Mouse (Mus musculus): Measurements from ENCODE around the gene Sept7. TPM values are rescaled to one million over a fixed set of nuclear protein-coding genes. Genes with fewer than 3 reads are reported as not detected.

Sept7 gene
- total and polyA plus RNA-seq, 3 experiments, result 77.9 to 288 (median 170) TPM

- Histone ChIP-seq H3K79me2 (replicated peaks; ENCODE audit: control insufficient read depth, extremely low read depth, insufficient read depth, poor library complexity, severe bottlenecking) (peaks cover 32% of the 10 kb centered on the region), H3K27me3 (replicated peaks) (no peaks in the 10 kb centered on the region), H3K36me3 (replicated peaks in 1 of 2; ENCODE audit: control insufficient read depth in 1 of 2, insufficient read depth in 1 of 2, low read length in 1 of 2) (peaks cover 2 to 4% of the 10 kb centered on the region in 2 experiments), H3K9ac (ENCODE audit: insufficient read depth, low read depth) (peak overlapping the region; percentile 95), H3K4me1 (ENCODE audit: control insufficient read depth in 1 of 2, insufficient read depth in 2 of 2) (peaks cover 0 to 20% of the 10 kb centered on the region in 2 experiments; a peak in 2 of 4 replicates), H3K4me2 (ENCODE audit: insufficient read depth, low read depth, poor library complexity, severe bottlenecking) (peak overlapping the region; percentile 41), H3K9me3 (replicated peaks; ENCODE audit: low read length) (no peaks in the 10 kb centered on the region), H3K4me3 (replicated peaks in 1 of 3; ENCODE audit: low read depth in 2 of 3, low read length in 2 of 3, poor library complexity in 1 of 3) (peak overlapping the region; percentile 90 to 98 (median 94)), H3K27ac (ENCODE audit: insufficient read depth, low read depth) (peak overlapping the region; percentile 84)
- no peak for TF ChIP-seq RCOR1 (conservative IDR thresholded peaks at IDR 0.05; ENCODE audit: low read depth, low read length)
- TF ChIP-seq JUND (conservative IDR thresholded peaks at IDR 0.05; ENCODE audit: low read depth, low read length), result no peak
- TF ChIP-seq GABPA (IDR thresholded peaks at IDR 0.05; ENCODE audit: insufficient replicate concordance, low read depth, low read length), result no peak
- TF ChIP-seq KAT2A (IDR thresholded peaks at IDR 0.05; ENCODE audit: insufficient replicate concordance, low read length), result peak; percentile 19; the same call in 1 of the 2 replicates
- peak; percentile 51 for TF ChIP-seq BHLHE40 (IDR thresholded peaks at IDR 0.05; ENCODE audit: low read depth, low read length)
- peak; percentile 76; the same call in 1 of the 2 replicates for TF ChIP-seq MXI1 (IDR thresholded peaks at IDR 0.05; ENCODE audit: low read depth, low read length)
- no peak for TF ChIP-seq USF1 (IDR thresholded peaks at IDR 0.05; ENCODE audit: low read depth, low read length)
- TF ChIP-seq UBTF (IDR thresholded peaks at IDR 0.05; ENCODE audit: low read depth, low read length), result 0 out of 2 replicates have a peak, but pooled peaks have one; percentile 55
- no peak for TF ChIP-seq ZKSCAN1 (IDR thresholded peaks at IDR 0.05; ENCODE audit: borderline replicate concordance, low read depth, low read length)
- TF ChIP-seq CHD2 (IDR thresholded peaks at IDR 0.05; ENCODE audit: low read length), result no peak
- TF ChIP-seq JUN (IDR thresholded peaks at IDR 0.05; ENCODE audit: insufficient read depth, low read depth, low read length), result no peak
- TF ChIP-seq POLR2A (IDR thresholded peaks at IDR 0.05; ENCODE audit: low read depth, low read length), result peak; percentile 82
- peak; percentile 8; the same call in 1 of the 2 replicates for TF ChIP-seq MAX (IDR thresholded peaks at IDR 0.05; ENCODE audit: low read length)
- no peak for TF ChIP-seq ETS1 (conservative IDR thresholded peaks at IDR 0.05; ENCODE audit: low read depth, low read length)
- no peak for TF ChIP-seq EP300 (IDR thresholded peaks at IDR 0.05; ENCODE audit: low read length)
- no peak; the same call in none of the 2 replicates for TF ChIP-seq TCF12 (IDR thresholded peaks at IDR 0.05; ENCODE audit: low read depth, low read length)
- no peak for TF ChIP-seq RAD21 (IDR thresholded peaks at IDR 0.05; ENCODE audit: low read depth, low read length)
- TF ChIP-seq TBP (conservative IDR thresholded peaks at IDR 0.05; ENCODE audit: low read depth, low read length), result no peak
- TF ChIP-seq CHD1 (IDR thresholded peaks at IDR 0.05; ENCODE audit: low read depth, low read length), result no peak; the same call in 1 of the 2 replicates
- TF ChIP-seq MYC (IDR thresholded peaks at IDR 0.05; ENCODE audit: low read depth, low read length), result 0 out of 2 replicates have a peak, but pooled peaks have one; percentile 50
- peak; percentile 75 for TF ChIP-seq NELFE (IDR thresholded peaks at IDR 0.05; ENCODE audit: low read depth, low read length)
- TF ChIP-seq POLR2AphosphoS2 (IDR thresholded peaks at IDR 0.05; ENCODE audit: low read depth, low read length), result peak; percentile 69; the same call in 1 of the 2 replicates
- TF ChIP-seq ELF1 (IDR thresholded peaks at IDR 0.05; ENCODE audit: low read depth, low read length), result no peak
- TF ChIP-seq IRF4 (IDR thresholded peaks at IDR 0.05; ENCODE audit: low read depth, low read length), result peak; percentile 3; the same call in 1 of the 2 replicates
- TF ChIP-seq ZMIZ1 (IDR thresholded peaks at IDR 0.05; ENCODE audit: low read depth, low read length), result peak; percentile 36; the same call in 1 of the 2 replicates
- peak; percentile 69 for TF ChIP-seq NRF1 (IDR thresholded peaks at IDR 0.05; ENCODE audit: low read depth, low read length)
- peak; percentile 90 for TF ChIP-seq SIN3A (IDR thresholded peaks at IDR 0.05; ENCODE audit: low read length)
- no peak for TF ChIP-seq CTCF (conservative IDR thresholded peaks at IDR 0.05 in 1 of 2, IDR thresholded peaks at IDR 0.05 in 1 of 2; ENCODE audit: low read depth in 2 of 2, low read length in 2 of 2)
- TF ChIP-seq USF2 (conservative IDR thresholded peaks at IDR 0.05; ENCODE audit: low read depth, low read length), result no peak
- no peak for TF ChIP-seq PAX5 (IDR thresholded peaks at IDR 0.05; ENCODE audit: low read length)
- peak; percentile 85; the same call in 1 of the 2 replicates for TF ChIP-seq MAZ (IDR thresholded peaks at IDR 0.05; ENCODE audit: low read depth, low read length)
- TF ChIP-seq SMC3 (IDR thresholded peaks at IDR 0.05; ENCODE audit: low read depth, low read length), result no peak
- TF ChIP-seq HCFC1 (IDR thresholded peaks at IDR 0.05; ENCODE audit: low read depth, low read length), result peak; percentile 86
- TF ChIP-seq MEF2A (IDR thresholded peaks at IDR 0.05; ENCODE audit: borderline replicate concordance, low read depth, low read length), result no peak; the same call in 1 of the 2 replicates
- TF ChIP-seq E2F4 (IDR thresholded peaks at IDR 0.05; ENCODE audit: insufficient replicate concordance, low read depth, low read length), result no peak; the same call in 1 of the 2 replicates
- TF ChIP-seq ZC3H11A (IDR thresholded peaks at IDR 0.05; ENCODE audit: low read depth, low read length), result no peak
- TF ChIP-seq MAFK (IDR thresholded peaks at IDR 0.05; ENCODE audit: insufficient replicate concordance, low read length), result no peak
- no peak for TF ChIP-seq ZNF384 (IDR thresholded peaks at IDR 0.05; ENCODE audit: low read depth, low read length)
- in situ Hi-C loops (cut with MboI; ENCODE audit: low pct_ligation_motif_present, low pct_unique_long_range_greater_than_20kb, low sequenced_read_pairs), result no loop called here
- DNase-seq (ENCODE audit: extremely low read depth), result peak; percentile 82
- dilution Hi-C loops (cut with MboI; ENCODE audit: extremely low pct_ligation_motif_present, extremely low pct_unique_long_range_greater_than_20kb, low sequenced_read_pairs), result no loop called here
These were observed 492 bp upstream of the Sept7 start for GRCm38 (mm10) chr9:25251611-25252282.
